ENCODE assay signal across 7 mouse cellular contexts in the genomic region with DNA sequence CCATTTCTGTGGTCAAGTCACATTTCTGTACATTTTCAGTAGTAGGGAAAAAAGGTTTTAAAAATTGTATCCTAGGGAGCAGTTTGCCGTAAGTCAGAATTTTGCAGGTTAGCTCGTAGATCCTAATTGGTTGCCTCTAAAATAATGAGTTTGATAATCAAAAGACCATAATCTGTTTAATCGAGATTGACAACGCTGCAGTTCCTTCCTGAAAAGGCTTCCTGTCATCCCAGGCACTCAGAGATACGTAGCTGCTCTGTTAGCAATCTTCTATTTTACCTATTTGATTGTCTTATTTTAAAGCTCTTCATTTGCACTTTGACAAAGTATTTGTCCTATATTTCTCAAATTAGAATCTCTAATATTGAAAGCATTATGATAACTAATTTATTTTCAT.
DNase-seq lines count a peak whose midpoint lies in the region; ATAC-seq and TF ChIP-seq lines count a peak whose summit lies in the region.

No protein-coding gene starts in this region.

- TF ChIP-seq POLR2A in embryonic fibroblast, embryonic 13.5 days (IDR thresholded peaks at IDR 0.05; ENCODE audit: low read depth, low read length), result no peak

- H3K4me2 ChIP-seq in intestine, embryonic 16.5 days (ENCODE audit: low read depth, low read length), result peak overlapping the region; percentile 81
- H3K4me2 ChIP-seq in neural tube, embryonic 15.5 days, result peak overlapping the region; percentile 74

- TF ChIP-seq CTCF in left cerebral cortex, adult 2 months (IDR thresholded peaks at IDR 0.05), result no peak
- TF ChIP-seq CTCF in embryonic fibroblast, embryonic 13.5 days (IDR thresholded peaks at IDR 0.05; ENCODE audit: borderline replicate concordance, insufficient read depth, low read length), result no peak

- H3K27ac ChIP-seq in left cerebral cortex, adult 2 months, result peak overlapping the region; percentile 86
- no peak overlapping the region for H3K27ac ChIP-seq in embryonic fibroblast, embryonic 13.5 days (ENCODE audit: insufficient read depth, low read length)
- H3K27ac ChIP-seq in intestine, embryonic 16.5 days (ENCODE audit: low read length), result no peak overlapping the region
- peak overlapping the region; percentile 96; the same call in 1 of the 2 replicates for H3K27ac ChIP-seq in neural tube, embryonic 15.5 days (replicated peaks)

- no peaks in the 10 kb centered on the region; the same call in 1 of the 2 replicates for H3K4me1 ChIP-seq in embryonic fibroblast, embryonic 13.5 days (ENCODE audit: control insufficient read depth, insufficient read depth, low read length)
- no peaks in the 10 kb centered on the region for H3K4me1 ChIP-seq in intestine, embryonic 16.5 days (ENCODE audit: control insufficient read depth, insufficient read depth, low read length)
- peaks cover 12% of the 10 kb centered on the region for H3K4me1 ChIP-seq in neural tube, embryonic 15.5 days

- no peak for ATAC-seq in intestine, embryonic 16.5 days
- ATAC-seq in neural tube, embryonic 15.5 days (ENCODE audit: low FRiP score), result no peak
- ATAC-seq in erythroid progenitor cell, adult 5-6 weeks (replicated peaks; ENCODE audit: low FRiP score, poor library complexity, severe bottlenecking), result no peak

- DNase-seq in left cerebral cortex, adult 2 months (ENCODE audit: extremely low spot score in 1 of 2, low spot score in 2 of 2), result no peak
- DNase-seq in left cerebral cortex, adult 8-10 months (ENCODE audit: low spot score in 2 of 2), result no peak
- DNase-seq in natural killer cell, adult 2 months (ENCODE audit: low spot score in 2 of 2), result no peak

- 68% methylated on average over 5 of the region's 5 CpGs for WGBS in intestine, embryonic 16.5 days
- 54% methylated on average over 5 of the region's 5 CpGs for WGBS in neural tube, embryonic 15.5 days

- H3K27me3 ChIP-seq in intestine, embryonic 16.5 days (replicated peaks; ENCODE audit: control insufficient read depth, insufficient read depth, low read length), result no peaks in the 10 kb centered on the region
- no peaks in the 10 kb centered on the region for H3K27me3 ChIP-seq in neural tube, embryonic 15.5 days (replicated peaks)

- no peak overlapping the region for H3K9ac ChIP-seq in intestine, embryonic 16.5 days (ENCODE audit: low read depth, low read length)
- H3K9ac ChIP-seq in neural tube, embryonic 15.5 days (replicated peaks), result 0 out of 2 replicates have a peak overlapping the region, but pooled peaks have one; percentile 73

- H3K4me3 ChIP-seq in left cerebral cortex, adult 2 months, result peak overlapping the region; percentile 61; the same call in 1 of the 2 replicates
- 0 out of 2 replicates have a peak overlapping the region, but pooled peaks have one; percentile 96 for H3K4me3 ChIP-seq in embryonic fibroblast, embryonic 13.5 days (ENCODE audit: insufficient read depth, low read length)
- H3K4me3 ChIP-seq in intestine, embryonic 16.5 days (ENCODE audit: low read length), result peak overlapping the region; percentile 71; the same call in 1 of the 2 replicates
- peak overlapping the region; percentile 61 for H3K4me3 ChIP-seq in neural tube, embryonic 15.5 days (replicated peaks)

- H3K9me3 ChIP-seq in intestine, embryonic 16.5 days (ENCODE audit: control insufficient read depth, low read length), result no peaks in the 10 kb centered on the region
- no peaks in the 10 kb centered on the region for H3K9me3 ChIP-seq in neural tube, embryonic 15.5 days (replicated peaks)

- intact Hi-C loops in left cerebral cortex, adult 2 months (cut with DNase I), result loop anchor here (5.0 to 10.0 kb wide), 3 partner anchors 136 to 799 kb away; no protein-coding TSS in a partner anchor

- H3K36me3 ChIP-seq in intestine, embryonic 16.5 days (ENCODE audit: control insufficient read depth, insufficient read depth, low read length), result no peaks in the 10 kb centered on the region
- 0 out of 2 replicates have a peak, but pooled peaks cover 2% of the 10 kb centered on the region for H3K36me3 ChIP-seq in neural tube, embryonic 15.5 days

Comparison
In these comparisons a context has a peak if more than half of its experiments do, and no peak if none do; other contexts are left out.
1. H3K27ac ChIP-seq: peak in left cerebral cortex, adult 2 months (single experiment) and neural tube, embryonic 15.5 days (single experiment); none in embryonic fibroblast, embryonic 13.5 days (single experiment) and intestine, embryonic 16.5 days (single experiment).
2. Peak in every context shown above with its lines, with median percentiles within 50 percentile points of each other: H3K4me3 ChIP-seq.